Mouse (Mus musculus) liver, embryonic 14 days (tissue): ENCODE measurements around the gene Zfp398. TPM values are rescaled to one million over a fixed set of nuclear protein-coding genes. Genes with fewer than 3 reads are reported as not detected.

Source experiments
- polyA plus RNA-seq: library from polyadenylated mRNA; depleted of rRNA; stranded (reverse); fragments of >200 nt; gene quantifications from 2 replicates; pipeline ENCODE4 v1.2.3, GENCODE M21; 2012; rRNA removed

The Zfp398 gene
- 1.7 TPM in 2 replicates for polyA plus RNA-seq

GRCm38 (mm10) chr6:47835482-47835983, at the start of gene Zfp398:
TSS of gene Zfp398 (plus strand) at chr6:47835661.

DNA sequence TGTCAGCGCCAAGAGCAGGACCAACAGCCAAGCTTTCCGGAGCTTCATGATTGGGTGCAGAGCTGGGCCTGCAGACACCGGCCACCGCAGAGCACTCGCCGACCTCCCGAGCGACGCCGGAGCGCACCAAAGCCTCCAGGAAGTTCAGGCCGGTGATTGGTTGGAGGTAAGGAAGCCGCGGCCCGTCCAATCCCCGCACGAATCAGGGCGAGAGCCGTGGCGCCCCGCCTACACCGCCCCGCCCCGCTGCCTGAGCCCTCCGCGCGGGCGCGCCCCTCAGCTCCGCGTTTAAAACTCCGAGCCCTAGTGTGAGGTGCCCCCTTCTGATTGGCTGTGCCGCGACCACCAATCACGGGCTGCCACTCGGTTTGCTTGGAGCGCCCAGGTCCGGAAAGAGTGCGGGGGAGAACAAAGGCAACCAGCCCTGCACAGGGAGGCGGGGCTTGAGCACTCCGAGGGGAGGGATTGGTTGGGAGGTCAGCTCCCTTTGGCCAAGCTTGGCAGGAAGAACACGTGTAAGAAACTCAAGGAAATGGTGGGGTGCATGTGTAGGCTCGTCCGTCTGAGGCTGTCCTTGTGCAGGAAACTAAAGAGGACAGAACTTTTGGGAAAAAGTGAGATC, 22.1 kb upstream of the Zfp398 start, which contains the start of gene Pdia4:
Gene Pdia4, minus strand, starts transcription at position 174 of the 622 bp plus-strand sequence.

GRCm38 (mm10) chr6:47830104-47831078, 5.1 kb upstream of the Zfp398 start, which contains the start of gene Zfp786:
TSS of gene Zfp786 (minus strand) at chr6:47830867.

DNA sequence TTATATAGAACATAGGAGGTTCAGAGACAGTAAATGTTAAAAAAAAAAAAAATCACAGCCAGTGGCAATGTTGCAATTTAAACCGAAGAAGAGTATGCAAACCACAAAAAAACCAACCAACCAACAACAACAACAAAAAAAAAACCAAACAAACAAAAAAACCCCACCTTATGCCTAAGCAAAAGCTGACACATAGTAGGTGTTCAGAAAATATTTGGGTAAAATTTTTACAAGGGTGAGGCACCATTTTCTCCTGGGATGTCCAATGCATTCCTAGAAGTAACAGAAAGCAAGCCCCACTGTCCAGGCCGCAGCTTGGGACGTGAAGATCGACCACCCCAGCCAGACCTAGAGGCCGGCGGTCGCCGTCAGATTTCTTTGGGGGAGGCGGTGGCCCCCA, 41.6 kb downstream of the Zfp398 start, which contains the start of gene Zfp282:
Gene Zfp282, plus strand, starts transcription at position 147 of the 400 bp plus-strand sequence.

DNA sequence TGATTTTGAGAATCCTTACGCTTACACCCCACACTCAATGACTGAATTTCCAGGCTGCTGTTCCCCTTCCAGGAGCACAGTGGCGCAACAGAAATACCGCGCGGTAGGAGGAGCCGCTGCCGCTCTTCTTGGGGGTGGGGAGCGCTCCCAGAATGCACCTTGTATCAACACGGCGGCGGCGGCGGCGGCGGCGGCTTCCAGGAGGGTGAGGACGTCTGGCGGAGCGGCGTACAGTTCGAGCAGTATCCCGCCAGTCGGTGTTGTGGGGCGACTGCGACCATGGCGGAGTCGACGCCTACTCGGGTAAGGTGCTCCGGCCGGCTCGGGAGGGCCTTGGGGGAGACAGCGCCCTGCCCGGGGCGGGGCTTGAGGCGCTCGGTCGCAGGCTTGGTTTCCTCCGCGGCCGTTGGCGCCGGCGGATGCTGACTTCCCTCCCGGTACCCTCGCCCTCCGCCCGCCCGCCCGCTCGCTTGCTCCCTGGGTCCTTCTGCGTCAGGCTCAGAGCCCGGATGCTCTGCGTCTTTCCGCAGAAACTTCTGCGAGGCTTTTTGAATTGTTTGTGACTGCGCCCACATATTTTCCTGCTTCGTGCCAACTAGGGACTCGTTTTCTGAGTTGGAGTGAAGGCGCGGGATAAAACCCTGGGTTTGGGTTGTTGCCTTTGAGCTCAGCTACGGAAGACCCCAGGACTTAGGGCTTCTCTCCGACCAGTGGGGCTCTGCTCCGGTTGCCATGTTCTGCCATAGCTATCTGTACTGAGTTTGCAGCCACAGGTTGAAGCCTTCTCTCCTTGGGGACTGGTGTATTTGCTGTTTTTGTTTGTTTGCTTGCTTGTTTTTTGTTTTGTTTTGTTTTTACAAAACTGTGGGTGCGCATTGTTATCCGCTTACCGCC, 85.2 kb downstream of the Zfp398 start, which contains the start of gene Zfp212:
Gene Zfp212, plus strand, starts transcription at position 30 of the 894 bp plus-strand sequence.

Other genes with a start within 250 kb of the Zfp398 start
- 79.7 and 84.6 TPM in 2 replicates for gene Ezh2, start 240.3 kb upstream of the Zfp398 start, polyA plus RNA-seq
- gene Pdia4, start 22.2 kb upstream of the Zfp398 start, polyA plus RNA-seq = 47.7 and 51.4 TPM in 2 replicates
- 0.16 and 0.18 TPM in 2 replicates for gene Zfp786, start 4.8 kb upstream of the Zfp398 start, polyA plus RNA-seq
- 2.3 TPM in 2 replicates for gene Zfp282, start 41.5 kb downstream of the Zfp398 start, polyA plus RNA-seq
- gene Zfp212, start 84.8 kb downstream of the Zfp398 start, polyA plus RNA-seq = 4.3 and 5.1 TPM in 2 replicates
- gene Zfp956, start 117.7 kb downstream of the Zfp398 start, polyA plus RNA-seq = 3.9 and 4.2 TPM in 2 replicates
- gene Zfp777, start 213.2 kb downstream of the Zfp398 start, polyA plus RNA-seq = 3.0 and 3.8 TPM in 2 replicates